Mouse (Mus musculus) liver, postnatal 0 days (tissue): ENCODE results near the gene Ppp1r9a. TPM values are rescaled to one million over a fixed set of nuclear protein-coding genes. Genes with fewer than 3 reads are reported as not detected.

ENCODE experiments used
- ATAC-seq: fragments of 200-750 bp; cut with Nextera tagmentation; 2 replicates; pipeline ENCODE4 v1.8.0; 2017; ENCODE audit warnings: mild to moderate bottlenecking, moderate library complexity
- DNase-seq: peaks from one replicate; pipeline ENCODE4 v3.0.0-alpha.2; 2016
- H3K27ac ChIP-seq: fragments of 300-500 bp; sonication (generic); 2 replicates; pipeline ENCODE4 v1.5.1; 2014; ENCODE audit warnings: antibody characterized with exemption, moderate library complexity, mild to moderate bottlenecking, low read depth
- H3K27me3 ChIP-seq: fragments of 300-500 bp; sonication (generic); 2 replicates; pipeline ENCODE4 v1.6.1; 2014; ENCODE audit warnings: low read length, control low read depth, mixed read lengths; ENCODE audit not compliant: insufficient read depth
- H3K36me3 ChIP-seq: fragments of 300-500 bp; sonication (generic); replicated peaks from 2 replicates; pipeline ENCODE4 v1.6.1; 2014; ENCODE audit warnings: mild to moderate bottlenecking, control low read depth, low read length, moderate library complexity, mixed read lengths; ENCODE audit not compliant: insufficient read depth
- H3K4me1 ChIP-seq: fragments of 300-500 bp; sonication (generic); 2 replicates; pipeline ENCODE4 v1.6.1; 2014; ENCODE audit warnings: antibody characterized with exemption, mild to moderate bottlenecking, control low read depth; ENCODE audit not compliant: insufficient read depth
- H3K4me2 ChIP-seq: fragments of 300-500 bp; sonication (generic); 2 replicates; pipeline ENCODE4 v1.6.1; 2014; ENCODE audit warnings: low read depth, mild to moderate bottlenecking, low read length, moderate library complexity, mixed read lengths
- H3K4me3 ChIP-seq: fragments of 300-500 bp; sonication (generic); 2 replicates; pipeline ENCODE4 v1.5.1; 2014; ENCODE audit warnings: low read depth, low read length
- H3K9ac ChIP-seq: fragments of 300-500 bp; sonication (generic); replicated peaks from 2 replicates; pipeline ENCODE4 v1.6.1; 2014; ENCODE audit warnings: mild to moderate bottlenecking, moderate library complexity
- H3K9me3 ChIP-seq: fragments of 300-500 bp; sonication (generic); 2 replicates; pipeline ENCODE4 v1.6.1; 2016; ENCODE audit warnings: mild to moderate bottlenecking, control low read depth, low read length, mixed read lengths
- CTCF ChIP-seq: sonication (generic); IDR thresholded peaks from 2 replicates; pipeline ENCODE4 v1.5.1; 2016; ENCODE audit warnings: antibody characterized with exemption, low read depth
- EP300 ChIP-seq: IDR thresholded peaks from 2 replicates; pipeline ENCODE4 v1.6.1; 2016; ENCODE audit warnings: antibody characterized with exemption, low read depth, mild to moderate bottlenecking
- WGBS: fragments of 180-500 bp; shearing (Covaris S2); extraction: QIAGEN DNeasy Blood & Tissue Kit; methylation state at CpG from one replicate; pipeline ENCODE4 v1.1.7; 2014; ENCODE audit not compliant: insufficient replicate concordance; 5-methylcytosine and 5-hydroxymethylcytosine counted together
- polyA plus RNA-seq: library from polyadenylated mRNA; unstranded; fragments of >200 nt; fragmentation: Nextera tagmentation; extraction: Ambion mirVana; gene quantifications from 2 replicates; pipeline ENCODE4 v1.2.1, GENCODE M21; 2015

Gene Ppp1r9a
- polyA plus RNA-seq, 1 experiment from 2014 or later: 2.5 TPM

DNA sequence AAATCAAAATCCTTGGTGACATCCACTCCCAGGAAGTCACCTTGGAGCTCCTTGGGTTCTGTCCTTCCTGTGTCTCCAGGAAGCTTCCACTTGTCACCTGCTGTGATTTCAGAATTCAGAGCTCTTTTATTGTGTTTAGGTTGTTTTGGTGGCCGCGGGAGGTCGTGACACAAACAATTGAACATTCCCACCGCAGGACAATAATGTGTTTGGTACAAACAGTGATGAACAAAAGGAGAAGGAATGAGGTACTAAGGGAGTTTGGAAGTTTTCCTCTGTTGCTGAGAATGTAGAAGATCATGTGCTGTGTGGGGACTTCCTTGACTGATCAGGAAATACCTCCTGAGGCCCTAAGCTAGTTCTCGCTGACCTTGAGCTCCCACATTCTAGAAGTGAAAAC is 116.5 kb downstream of the Ppp1r9a start:
- Histone ChIP-seq H3K4me1 (peaks cover 7% of the 10 kb centered on the region; the same call in 1 of the 2 replicates), H3K36me3 (no peaks in the 10 kb centered on the region), H3K27me3 (no peaks in the 10 kb centered on the region), H3K27ac (no peak overlapping the region), H3K9ac (no peak overlapping the region), H3K4me2 (no peak overlapping the region), H3K4me3 (no peak overlapping the region), H3K9me3 (no peaks in the 10 kb centered on the region)
- TF ChIP-seq EP300: no peak
- no peak for TF ChIP-seq CTCF
- no peak for DNase-seq
- ATAC-seq: no peak
- 57% methylated on average over 5 of the region's 5 CpGs for whole genome bisulfite sequencing

DNA sequence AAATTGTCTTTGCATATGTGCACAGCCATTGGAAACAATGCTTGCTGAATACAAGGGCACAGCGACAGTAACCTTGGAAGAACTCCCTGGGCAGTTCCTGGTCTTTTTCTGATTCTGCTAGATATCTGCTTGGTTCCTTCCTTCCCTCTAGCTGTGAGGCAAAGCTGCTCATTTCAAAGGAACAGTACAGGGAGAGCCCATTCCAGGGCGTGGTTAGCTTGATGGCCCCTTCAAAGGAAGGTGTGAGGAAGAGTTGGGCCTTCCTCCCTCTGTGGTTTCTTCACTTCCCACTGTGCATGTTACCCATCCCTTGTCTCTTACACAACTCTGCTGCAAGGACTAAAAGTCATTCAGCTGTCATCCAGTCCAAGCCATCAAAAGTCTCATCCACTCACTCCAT is 117.3 kb downstream of the Ppp1r9a start:
- Histone ChIP-seq H3K4me3 (no peak overlapping the region), H3K27ac (0 out of 2 replicates have a peak overlapping the region, but pooled peaks have one; percentile 3), H3K9me3 (no peaks in the 10 kb centered on the region), H3K36me3 (no peaks in the 10 kb centered on the region), H3K4me1 (peaks cover 7% of the 10 kb centered on the region; the same call in 1 of the 2 replicates), H3K4me2 (no peak overlapping the region), H3K9ac (no peak overlapping the region), H3K27me3 (no peaks in the 10 kb centered on the region)
- ATAC-seq (no peak), DNase-seq (no peak)
- TF ChIP-seq CTCF (no peak), EP300 (no peak)
- 42% methylated on average over 2 of the region's 2 CpGs for WGBS

DNA sequence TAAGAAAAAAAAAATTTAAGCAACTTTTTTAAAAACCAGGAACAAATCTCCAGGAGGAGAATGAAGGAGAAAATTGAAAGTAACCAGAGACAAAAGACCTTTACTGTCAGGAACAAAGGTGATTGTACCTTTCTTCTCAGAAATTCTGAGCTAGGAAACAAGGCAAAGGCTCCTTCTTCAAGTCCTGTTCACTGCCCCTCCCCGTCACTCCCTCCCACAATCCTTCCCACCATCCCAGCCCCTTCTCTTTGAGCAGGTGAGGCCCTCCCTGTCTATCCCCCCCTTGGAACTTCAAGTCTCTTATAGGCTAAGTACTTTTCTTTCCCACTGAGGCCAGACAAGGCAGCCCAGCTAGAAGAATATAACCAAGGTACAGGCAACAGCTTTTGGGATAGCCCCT is 117.8 kb downstream of the Ppp1r9a start:
- H3K36me3 ChIP-seq: no peaks in the 10 kb centered on the region
- no peaks in the 10 kb centered on the region for H3K27me3 ChIP-seq
- 82% methylated on average over 1 of the region's 1 CpGs for WGBS
- H3K4me1 ChIP-seq: peaks cover 7% of the 10 kb centered on the region; the same call in 1 of the 2 replicates
- TF ChIP-seq EP300 (no peak), CTCF (no peak)
- no peak for DNase-seq
- H3K27ac ChIP-seq: no peak overlapping the region
- H3K9me3 ChIP-seq: no peaks in the 10 kb centered on the region
- H3K9ac ChIP-seq: no peak overlapping the region
- no peak overlapping the region for H3K4me3 ChIP-seq
- H3K4me2 ChIP-seq: no peak overlapping the region
- no peak for ATAC-seq

DNA sequence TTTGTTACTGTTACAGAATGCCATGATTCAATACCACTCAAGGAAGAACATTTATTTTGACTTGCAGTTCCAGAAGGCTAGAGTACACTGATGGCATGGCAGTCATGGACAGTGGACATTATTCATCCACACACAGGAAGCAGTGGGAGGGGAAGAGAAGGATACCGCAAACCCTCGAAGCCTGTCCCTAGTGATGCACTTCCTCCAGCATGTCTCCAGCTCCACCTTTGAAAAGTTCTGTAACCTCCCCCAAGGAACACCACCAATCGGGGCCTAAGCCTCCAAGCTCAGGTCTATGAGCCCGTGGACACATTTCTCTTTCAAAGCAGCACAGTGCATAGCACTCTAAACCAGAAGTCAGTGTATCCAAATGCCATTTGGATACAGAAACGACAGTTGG is 120.0 kb downstream of the Ppp1r9a start:
- DNase-seq (no peak), ATAC-seq (no peak)
- no peak for TF ChIP-seq CTCF
- TF ChIP-seq EP300: no peak
- no peak overlapping the region for H3K4me2 ChIP-seq
- no peaks in the 10 kb centered on the region for H3K27me3 ChIP-seq
- 35% methylated on average over 5 of the region's 5 CpGs for WGBS
- H3K9me3 ChIP-seq: no peaks in the 10 kb centered on the region
- no peak overlapping the region for H3K9ac ChIP-seq
- H3K36me3 ChIP-seq: no peaks in the 10 kb centered on the region
- no peak overlapping the region for H3K4me3 ChIP-seq
- H3K27ac ChIP-seq: no peak overlapping the region
- H3K4me1 ChIP-seq: peaks cover 7% of the 10 kb centered on the region; the same call in 1 of the 2 replicates

DNA sequence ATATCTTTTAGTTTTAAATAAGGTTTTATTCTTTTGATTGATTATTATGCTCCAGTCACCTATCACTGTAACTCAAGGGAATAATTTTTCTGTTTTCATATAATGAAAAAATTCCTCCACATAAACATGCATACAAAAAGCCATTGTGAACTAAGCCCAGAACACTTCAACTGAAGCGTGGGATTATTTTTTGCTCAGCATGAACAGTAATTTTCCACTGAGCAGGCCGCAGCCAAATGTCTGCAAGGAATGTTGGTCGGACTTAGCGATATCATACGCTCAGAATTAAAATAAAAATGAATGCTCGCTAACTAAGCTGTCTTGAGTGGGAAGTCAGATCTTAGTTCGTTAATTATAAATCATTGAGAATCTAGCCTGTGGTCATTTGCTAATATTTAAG is 122.2 kb downstream of the Ppp1r9a start:
- H3K4me1 ChIP-seq: 0 out of 2 replicates have a peak, but pooled peaks cover 4% of the 10 kb centered on the region
- no peak overlapping the region for H3K4me3 ChIP-seq
- H3K36me3 ChIP-seq: no peaks in the 10 kb centered on the region
- 77% methylated on average over 7 of the region's 7 CpGs for WGBS
- TF ChIP-seq EP300: no peak
- no peak for TF ChIP-seq CTCF
- H3K27me3 ChIP-seq: no peaks in the 10 kb centered on the region
- no peak overlapping the region for H3K27ac ChIP-seq
- H3K4me2 ChIP-seq: no peak overlapping the region
- no peak overlapping the region for H3K9ac ChIP-seq
- no peak for DNase-seq
- no peak for ATAC-seq
- H3K9me3 ChIP-seq: no peaks in the 10 kb centered on the region

DNA sequence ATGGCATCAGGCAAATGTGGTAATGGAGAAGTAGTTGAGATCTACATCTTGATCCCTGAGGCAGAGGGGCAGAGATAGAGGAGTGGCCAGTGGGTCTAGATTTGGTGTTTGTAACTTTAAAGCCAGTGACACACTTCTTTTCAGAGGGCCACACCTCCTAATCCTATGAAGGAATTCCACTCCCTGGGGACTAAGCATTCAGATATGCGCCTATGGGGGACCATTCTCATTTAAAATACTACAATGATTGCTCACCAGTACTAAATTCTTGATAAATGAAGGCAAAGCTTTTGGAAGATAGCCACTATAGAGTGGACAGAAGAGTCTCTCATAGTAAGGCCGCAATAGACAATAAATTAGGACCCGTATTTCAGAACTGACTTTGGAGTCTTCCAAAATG is 124.1 kb downstream of the Ppp1r9a start:
- WGBS: 82% methylated on average over 3 of the region's 3 CpGs
- Histone ChIP-seq H3K27me3 (no peaks in the 10 kb centered on the region), H3K4me3 (no peak overlapping the region), H3K9me3 (no peaks in the 10 kb centered on the region), H3K36me3 (no peaks in the 10 kb centered on the region), H3K9ac (no peak overlapping the region), H3K27ac (no peak overlapping the region), H3K4me1 (no peaks in the 10 kb centered on the region), H3K4me2 (no peak overlapping the region)
- no peak for DNase-seq
- no peak for ATAC-seq
- TF ChIP-seq CTCF (no peak), EP300 (no peak)

DNA sequence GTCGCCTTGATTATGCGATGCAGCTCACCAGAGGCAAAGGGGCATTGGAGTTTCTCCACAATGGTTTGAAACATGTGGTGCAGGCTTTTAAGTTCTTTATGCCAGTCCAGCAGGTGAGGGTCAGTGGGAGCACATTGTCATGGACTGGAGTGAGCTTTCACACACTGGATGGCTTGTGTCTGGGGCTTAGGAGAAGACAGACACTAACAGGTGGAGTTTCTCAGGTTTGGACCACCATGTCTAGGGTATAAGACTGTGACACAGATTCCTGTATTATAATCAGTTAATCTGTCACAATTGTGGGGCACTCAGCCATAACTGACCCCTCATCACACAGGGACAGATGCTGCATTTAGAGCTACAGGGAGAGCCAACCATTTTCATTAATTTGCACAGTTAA is 124.5 kb downstream of the Ppp1r9a start:
- Histone ChIP-seq H3K4me3 (no peak overlapping the region), H3K4me2 (no peak overlapping the region), H3K36me3 (no peaks in the 10 kb centered on the region), H3K9ac (no peak overlapping the region), H3K9me3 (no peaks in the 10 kb centered on the region), H3K27me3 (no peaks in the 10 kb centered on the region), H3K4me1 (no peaks in the 10 kb centered on the region), H3K27ac (no peak overlapping the region)
- no peak for DNase-seq
- WGBS: 89% methylated on average over 2 of the region's 2 CpGs
- ATAC-seq: no peak
- TF ChIP-seq CTCF (no peak), EP300 (no peak)
